Mouse (Mus musculus): Measurements from ENCODE around the gene Yme1l1. TPM values are rescaled to one million over a fixed set of nuclear protein-coding genes. Genes with fewer than 3 reads are reported as not detected.

The Yme1l1 gene
- polyA plus RNA-seq (2014; fragmentation: Illumina TruSeq; extraction: RNeasy Lipid Tissue Mini Kit (QIAGEN cat#74804); ENCODE audit: low read depth, low replicate concordance), result 119 TPM

DNA sequence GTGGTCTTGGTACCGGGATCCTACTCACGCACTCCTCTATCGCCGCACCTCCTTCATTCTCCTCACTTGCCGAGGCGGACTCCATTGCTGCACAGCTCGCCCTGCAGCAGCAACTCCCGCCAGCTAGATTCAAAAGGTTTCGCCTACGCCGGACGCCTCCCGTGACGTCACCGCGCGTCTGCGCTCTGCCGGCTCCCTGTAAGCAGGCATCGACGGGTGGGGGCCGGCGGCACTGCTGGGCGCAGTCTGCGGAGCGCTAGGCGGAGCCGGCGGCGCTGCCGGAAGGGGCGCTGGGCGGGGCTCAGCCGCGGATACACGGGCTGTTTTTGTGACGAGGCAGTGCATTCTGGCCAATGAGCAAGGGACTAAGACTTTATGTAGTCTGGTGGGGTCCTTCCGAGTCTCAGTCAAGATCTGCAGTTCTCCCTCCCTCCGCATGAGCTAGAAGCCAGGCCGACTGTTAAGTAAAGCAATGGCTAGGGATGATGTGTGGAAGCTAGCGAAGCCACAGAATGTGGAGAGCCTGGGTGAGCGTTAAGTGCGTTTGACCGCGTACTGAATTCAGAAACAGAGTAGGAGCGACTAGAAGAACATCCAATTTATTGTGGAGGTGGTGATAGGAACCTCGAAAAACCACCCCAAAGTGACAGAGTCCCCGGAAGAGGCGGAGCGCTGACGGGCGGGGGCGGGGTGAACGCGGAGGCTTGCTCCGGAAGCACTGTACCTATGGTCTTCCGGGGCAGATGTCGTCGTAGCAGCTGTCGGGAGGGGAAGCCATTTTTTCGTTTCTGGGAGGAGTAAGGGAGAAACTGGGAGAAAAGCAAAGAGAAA is at the start of gene Yme1l1, which contains the start of gene Mastl:
Yme1l1 (plus strand) TSS at position 593 of the 831 bp plus-strand sequence.
Mastl (minus strand) TSS at position 248 of the 831 bp plus-strand sequence.

GRCm38 (mm10) chr2:23207070-23207526 is 50.9 kb downstream of the Yme1l1 start, which contains the start of gene 4931423N10Rik:
Gene 4931423N10Rik (plus strand): TSS chr2:23207476.

Other genes with a start within 250 kb of the Yme1l1 start
- 71.1 TPM for gene Abi1, start 116.1 kb upstream of the Yme1l1 start, polyA plus RNA-seq (2014; fragmentation: Illumina TruSeq; extraction: RNeasy Lipid Tissue Mini Kit (QIAGEN cat#74804); ENCODE audit: low read depth, low replicate concordance)
- 393 TPM for gene Acbd5, start 88.2 kb upstream of the Yme1l1 start, polyA plus RNA-seq (2014; fragmentation: Illumina TruSeq; extraction: RNeasy Lipid Tissue Mini Kit (QIAGEN cat#74804); ENCODE audit: low read depth, low replicate concordance)
- 0.26 TPM for gene Mastl, start 345 bp upstream of the Yme1l1 start, polyA plus RNA-seq (2014; fragmentation: Illumina TruSeq; extraction: RNeasy Lipid Tissue Mini Kit (QIAGEN cat#74804); ENCODE audit: low read depth, low replicate concordance)
- not detected for gene 4931423N10Rik, start 51.1 kb downstream of the Yme1l1 start, polyA plus RNA-seq (2014; fragmentation: Illumina TruSeq; extraction: RNeasy Lipid Tissue Mini Kit (QIAGEN cat#74804); ENCODE audit: low read depth, low replicate concordance)
- not detected for gene Nxph2, start 164.9 kb downstream of the Yme1l1 start, polyA plus RNA-seq (2014; fragmentation: Illumina TruSeq; extraction: RNeasy Lipid Tissue Mini Kit (QIAGEN cat#74804); ENCODE audit: low read depth, low replicate concordance)